Mouse (Mus musculus): Measurements from ENCODE around the gene Tjp3.

DNA sequence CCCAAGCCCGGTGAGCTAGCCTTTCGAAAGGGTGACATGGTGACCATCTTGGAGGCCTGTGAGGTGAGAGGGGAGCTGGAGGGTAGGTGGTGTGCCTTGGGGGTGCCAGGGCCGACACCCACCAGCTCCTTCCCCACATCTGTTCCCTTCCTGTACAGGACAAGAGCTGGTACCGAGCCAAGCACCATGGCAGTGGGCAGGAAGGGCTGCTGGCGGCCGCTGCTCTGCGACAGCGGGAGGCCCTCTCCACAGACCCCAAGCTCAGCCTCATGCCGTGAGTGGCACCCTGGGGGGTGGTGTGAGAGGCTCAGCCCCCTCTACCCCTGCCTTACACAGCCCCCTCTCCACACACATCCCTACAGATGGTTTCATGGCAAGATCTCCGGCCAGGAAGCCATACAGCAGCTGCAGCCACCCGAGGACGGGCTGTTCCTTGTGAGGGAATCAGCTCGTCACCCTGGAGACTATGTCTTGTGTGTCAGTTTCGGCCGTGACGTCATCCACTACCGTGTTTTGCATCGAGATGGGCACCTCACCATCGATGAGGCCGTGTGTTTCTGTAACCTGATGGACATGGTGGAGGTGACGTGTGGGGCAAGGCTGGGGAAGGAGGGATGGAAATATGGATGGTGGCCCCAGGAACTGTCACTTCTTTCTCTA lies 32.0 kb downstream of the Tjp3 start:
- TF ChIP-seq GATA1 (IDR thresholded peaks at IDR 0.05; ENCODE audit: borderline replicate concordance, low read length) (no peak), FLI1 (IDR thresholded peaks at IDR 0.05; ENCODE audit: low read length) (no peak)

All from megakaryocyte, embryonic 14.5 days (primary cell).